Mouse (Mus musculus) bone marrow, adult 2 months (tissue): Measurements from ENCODE around the gene Tenm4. TPM values are rescaled to one million over a fixed set of nuclear protein-coding genes. Genes with fewer than 3 reads are reported as not detected.

Source experiments
- H3K27ac ChIP-seq: fragments of 200-500 bp; 2 replicates; pipeline ENCODE4 v1.5.1; 2012; ENCODE audit warnings: low read depth, mild to moderate bottlenecking, control low read depth, inconsistent platforms, low read length; ENCODE audit not compliant: control insufficient read depth, poor library complexity, insufficient read depth
- H3K4me1 ChIP-seq: fragments of 200-500 bp; 2 replicates; pipeline ENCODE4 v1.6.1; 2011; ENCODE audit warnings: low read length; ENCODE audit not compliant: control insufficient read depth, insufficient read depth
- H3K4me3 ChIP-seq: fragments of 200-500 bp; replicated peaks from 2 replicates; pipeline ENCODE3; 2011; ENCODE audit warnings: mild to moderate bottlenecking, low read depth, low read length, control low read depth; ENCODE audit not compliant: control insufficient read depth
- CTCF ChIP-seq: fragments of 200-500 bp; IDR thresholded peaks from 2 replicates; pipeline ENCODE4 v1.5.1; 2011; ENCODE audit warnings: low read length, control low read depth; ENCODE audit not compliant: control insufficient read depth, insufficient read depth
- POLR2A ChIP-seq: fragments of 200-500 bp; IDR thresholded peaks from 2 replicates; pipeline ENCODE4 v1.6.1; 2011; ENCODE audit warnings: low read depth, mild to moderate bottlenecking, control low read depth, low read length, borderline replicate concordance; ENCODE audit not compliant: control insufficient read depth
- WGBS: fragments of 180-500 bp; shearing (Covaris S2); methylation state at CpG from one replicate; pipeline ENCODE4 v1.1.7; 2018; 5-methylcytosine and 5-hydroxymethylcytosine counted together
- polyA plus RNA-seq: library from polyadenylated mRNA; stranded (reverse); fragments of >200 nt; gene quantifications from 2 replicates; pipeline ENCODE4 v1.2.4, GENCODE M21; 2011; ENCODE audit warnings: low replicate concordance; ENCODE audit not compliant: missing spikeins, insufficient read depth, insufficient read length

Tenm4 gene
- polyA plus RNA-seq, 1 experiment, result 1.3 TPM

GRCm38 (mm10) chr7:96832551-96832950, 661.5 kb downstream of the Tenm4 start:
- Histone ChIP-seq H3K27ac (no peak overlapping the region), H3K4me3 (no peak overlapping the region), H3K4me1 (no peaks in the 10 kb centered on the region)
- 80% methylated on average over 9 of the region's 9 CpGs for WGBS
- no peak for TF ChIP-seq CTCF
- no peak for TF ChIP-seq POLR2A

GRCm38 (mm10) chr7:96833012-96833411, 662.0 kb downstream of the Tenm4 start:
- WGBS, result 75% methylated on average over 3 of the region's 3 CpGs
- Histone ChIP-seq H3K4me1 (no peaks in the 10 kb centered on the region), H3K4me3 (no peak overlapping the region), H3K27ac (no peak overlapping the region)
- TF ChIP-seq CTCF, result no peak
- no peak for TF ChIP-seq POLR2A

GRCm38 (mm10) chr7:96834681-96835289, 663.7 kb downstream of the Tenm4 start:
- Histone ChIP-seq H3K27ac (no peak overlapping the region), H3K4me3 (no peak overlapping the region), H3K4me1 (no peaks in the 10 kb centered on the region)
- TF ChIP-seq POLR2A (no peak), CTCF (no peak)
- 77% methylated on average over 6 of the region's 6 CpGs for WGBS

GRCm38 (mm10) chr7:96835313-96835712, 664.3 kb downstream of the Tenm4 start:
- WGBS, result 83% methylated on average over 2 of the region's 2 CpGs
- Histone ChIP-seq H3K27ac (no peak overlapping the region), H3K4me3 (no peak overlapping the region), H3K4me1 (no peaks in the 10 kb centered on the region)
- TF ChIP-seq POLR2A, result no peak
- TF ChIP-seq CTCF, result no peak

GRCm38 (mm10) chr7:96838271-96838841, 667.3 kb downstream of the Tenm4 start:
- 75% methylated on average over 8 of the region's 8 CpGs for WGBS
- TF ChIP-seq CTCF, result no peak
- Histone ChIP-seq H3K4me1 (no peaks in the 10 kb centered on the region), H3K27ac (no peak overlapping the region), H3K4me3 (no peak overlapping the region)

GRCm38 (mm10) chr7:96838926-96839325, 667.9 kb downstream of the Tenm4 start:
- WGBS, result 88% methylated on average over 4 of the region's 4 CpGs
- H3K4me3 ChIP-seq, result no peak overlapping the region
- no peaks in the 10 kb centered on the region for H3K4me1 ChIP-seq
- H3K27ac ChIP-seq, result no peak overlapping the region
- TF ChIP-seq CTCF (no peak), POLR2A (no peak)

- TF ChIP-seq CTCF (no peak), POLR2A (no peak)
- no peak overlapping the region for H3K4me3 ChIP-seq
- H3K27ac ChIP-seq, result no peak overlapping the region
- 74% methylated on average over 4 of the region's 4 CpGs for WGBS
- no peaks in the 10 kb centered on the region for H3K4me1 ChIP-seq
Measured at GRCm38 (mm10) chr7:96839586-96839985, 668.5 kb downstream of the Tenm4 start.

GRCm38 (mm10) chr7:96842477-96843255, 671.6 kb downstream of the Tenm4 start:
- Histone ChIP-seq H3K27ac (no peak overlapping the region), H3K4me1 (no peaks in the 10 kb centered on the region), H3K4me3 (no peak overlapping the region)
- TF ChIP-seq POLR2A (no peak), CTCF (no peak)
- WGBS, result 87% methylated on average over 12 of the region's 12 CpGs
